Mouse (Mus musculus): ENCODE measurements around the gene Ptprd. TPM values are rescaled to one million over a fixed set of nuclear protein-coding genes. Genes with fewer than 3 reads are reported as not detected.

Gene Ptprd
- polyA plus RNA-seq, 1 experiment from 2014 or later = 14.3 TPM

- no peak overlapping the region for H3K27ac ChIP-seq (ENCODE audit: poor library complexity, severe bottlenecking)
- H3K27me3 ChIP-seq (replicated peaks) = no peaks in the 10 kb centered on the region
- H3K9ac ChIP-seq = no peak overlapping the region
- peaks cover 14% of the 10 kb centered on the region; the same call in 1 of the 2 replicates for H3K4me1 ChIP-seq (replicated peaks)
- H3K36me3 ChIP-seq = no peaks in the 10 kb centered on the region
- no peak overlapping the region for H3K4me3 ChIP-seq
- H3K4me2 ChIP-seq = no peak overlapping the region
- H3K9me3 ChIP-seq (replicated peaks) = no peaks in the 10 kb centered on the region
- 53% methylated on average over 2 of the region's 2 CpGs for WGBS
- ATAC-seq (ENCODE audit: insufficient number of reproducible peaks, low FRiP score) = no peak
These were observed 1952.1 kb downstream of the Ptprd start for GRCm38 (mm10) chr4:76259636-76260035.

- H3K9ac ChIP-seq = no peak overlapping the region
- no peak overlapping the region for H3K4me2 ChIP-seq
- peaks cover 3% of the 10 kb centered on the region; the same call in 1 of the 2 replicates for H3K36me3 ChIP-seq
- no peak overlapping the region for H3K4me3 ChIP-seq
- ATAC-seq (ENCODE audit: insufficient number of reproducible peaks, low FRiP score) = no peak
- WGBS = 75% methylated on average over 6 of the region's 6 CpGs
- peaks cover 6% of the 10 kb centered on the region for H3K4me1 ChIP-seq (replicated peaks)
- H3K27me3 ChIP-seq (replicated peaks) = no peaks in the 10 kb centered on the region
- H3K27ac ChIP-seq (ENCODE audit: poor library complexity, severe bottlenecking) = no peak overlapping the region
- H3K9me3 ChIP-seq (replicated peaks) = no peaks in the 10 kb centered on the region
These were observed 1967.4 kb downstream of the Ptprd start for GRCm38 (mm10) chr4:76244371-76244770.

- H3K4me1 ChIP-seq (replicated peaks) = peaks cover 15% of the 10 kb centered on the region
- H3K27me3 ChIP-seq (replicated peaks) = no peaks in the 10 kb centered on the region
- H3K27ac ChIP-seq (ENCODE audit: poor library complexity, severe bottlenecking) = no peak overlapping the region
- H3K36me3 ChIP-seq = peaks cover 3% of the 10 kb centered on the region; the same call in 1 of the 2 replicates
- no peak for ATAC-seq (ENCODE audit: insufficient number of reproducible peaks, low FRiP score)
- no peak overlapping the region for H3K4me3 ChIP-seq
- H3K9me3 ChIP-seq (replicated peaks) = no peaks in the 10 kb centered on the region
- H3K9ac ChIP-seq = no peak overlapping the region
- no peak overlapping the region for H3K4me2 ChIP-seq
These were observed 1970.2 kb downstream of the Ptprd start for GRCm38 (mm10) chr4:76241542-76241941.

- no peak overlapping the region for H3K4me2 ChIP-seq
- no peak overlapping the region for H3K9ac ChIP-seq
- no peaks in the 10 kb centered on the region for H3K9me3 ChIP-seq (replicated peaks)
- peaks cover 3% of the 10 kb centered on the region; the same call in 1 of the 2 replicates for H3K36me3 ChIP-seq
- peaks cover 15% of the 10 kb centered on the region for H3K4me1 ChIP-seq (replicated peaks)
- WGBS = 42% methylated on average over 3 of the region's 3 CpGs
- H3K27ac ChIP-seq (ENCODE audit: poor library complexity, severe bottlenecking) = no peak overlapping the region
- ATAC-seq (ENCODE audit: insufficient number of reproducible peaks, low FRiP score) = no peak
- no peak overlapping the region for H3K4me3 ChIP-seq
- H3K27me3 ChIP-seq (replicated peaks) = no peaks in the 10 kb centered on the region
These were observed 1970.6 kb downstream of the Ptprd start for GRCm38 (mm10) chr4:76241140-76241539.

- Histone ChIP-seq H3K36me3 (no peaks in the 10 kb centered on the region), H3K9me3 (replicated peaks) (no peaks in the 10 kb centered on the region), H3K27me3 (replicated peaks) (no peaks in the 10 kb centered on the region), H3K4me2 (no peak overlapping the region), H3K9ac (no peak overlapping the region), H3K27ac (ENCODE audit: poor library complexity, severe bottlenecking) (no peak overlapping the region), H3K4me1 (replicated peaks) (peaks cover 15% of the 10 kb centered on the region), H3K4me3 (no peak overlapping the region)
- ATAC-seq (ENCODE audit: insufficient number of reproducible peaks, low FRiP score) = no peak
- WGBS = 79% methylated on average over 5 of the region's 5 CpGs
These were observed 1972.7 kb downstream of the Ptprd start for GRCm38 (mm10) chr4:76239063-76239462.

- Histone ChIP-seq H3K36me3 (no peaks in the 10 kb centered on the region), H3K4me2 (no peak overlapping the region), H3K27ac (ENCODE audit: poor library complexity, severe bottlenecking) (no peak overlapping the region), H3K4me1 (replicated peaks) (peaks cover 15% of the 10 kb centered on the region), H3K9ac (no peak overlapping the region), H3K4me3 (no peak overlapping the region), H3K9me3 (replicated peaks) (no peaks in the 10 kb centered on the region), H3K27me3 (replicated peaks) (no peaks in the 10 kb centered on the region)
- no peak for ATAC-seq (ENCODE audit: insufficient number of reproducible peaks, low FRiP score)
- 56% methylated on average over 5 of the region's 5 CpGs for WGBS
These were observed 1973.2 kb downstream of the Ptprd start for GRCm38 (mm10) chr4:76238577-76238976.

- H3K4me2 ChIP-seq = no peak overlapping the region
- H3K27me3 ChIP-seq (replicated peaks) = no peaks in the 10 kb centered on the region
- H3K36me3 ChIP-seq = 0 out of 2 replicates have a peak, but pooled peaks cover 4% of the 10 kb centered on the region
- no peak overlapping the region for H3K9ac ChIP-seq
- H3K4me3 ChIP-seq = no peak overlapping the region
- 81% methylated on average over 1 of the region's 1 CpGs for WGBS
- H3K27ac ChIP-seq (ENCODE audit: poor library complexity, severe bottlenecking) = no peak overlapping the region
- ATAC-seq (ENCODE audit: insufficient number of reproducible peaks, low FRiP score) = no peak
- H3K9me3 ChIP-seq (replicated peaks) = no peaks in the 10 kb centered on the region
- peaks cover 15% of the 10 kb centered on the region for H3K4me1 ChIP-seq (replicated peaks)
These were observed 1973.9 kb downstream of the Ptprd start for GRCm38 (mm10) chr4:76237827-76238226.

- 81% methylated on average over 3 of the region's 3 CpGs for WGBS
- no peak for ATAC-seq (ENCODE audit: insufficient number of reproducible peaks, low FRiP score)
- no peaks in the 10 kb centered on the region for H3K36me3 ChIP-seq
- no peak overlapping the region for H3K27ac ChIP-seq (ENCODE audit: poor library complexity, severe bottlenecking)
- H3K4me2 ChIP-seq = no peak overlapping the region
- no peaks in the 10 kb centered on the region for H3K27me3 ChIP-seq (replicated peaks)
- H3K9me3 ChIP-seq (replicated peaks) = no peaks in the 10 kb centered on the region
- H3K4me1 ChIP-seq (replicated peaks) = no peaks in the 10 kb centered on the region
- H3K4me3 ChIP-seq = no peak overlapping the region
- H3K9ac ChIP-seq = no peak overlapping the region
These were observed 1988.0 kb downstream of the Ptprd start for GRCm38 (mm10) chr4:76223720-76224119.

- Histone ChIP-seq H3K4me2 (no peak overlapping the region), H3K4me3 (no peak overlapping the region), H3K36me3 (no peaks in the 10 kb centered on the region), H3K27me3 (replicated peaks) (no peaks in the 10 kb centered on the region), H3K4me1 (replicated peaks) (no peaks in the 10 kb centered on the region), H3K27ac (ENCODE audit: poor library complexity, severe bottlenecking) (no peak overlapping the region), H3K9ac (no peak overlapping the region), H3K9me3 (replicated peaks) (no peaks in the 10 kb centered on the region)
- ATAC-seq (ENCODE audit: insufficient number of reproducible peaks, low FRiP score) = no peak
- 68% methylated on average over 2 of the region's 2 CpGs for WGBS
These were observed 1989.2 kb downstream of the Ptprd start for GRCm38 (mm10) chr4:76222520-76222919.

- Histone ChIP-seq H3K27me3 (replicated peaks) (no peaks in the 10 kb centered on the region), H3K4me1 (replicated peaks) (no peaks in the 10 kb centered on the region), H3K36me3 (no peaks in the 10 kb centered on the region), H3K4me2 (no peak overlapping the region), H3K4me3 (no peak overlapping the region), H3K27ac (ENCODE audit: poor library complexity, severe bottlenecking) (no peak overlapping the region), H3K9ac (no peak overlapping the region), H3K9me3 (replicated peaks) (no peaks in the 10 kb centered on the region)
- 81% methylated on average over 1 of the region's 1 CpGs for WGBS
- ATAC-seq (ENCODE audit: insufficient number of reproducible peaks, low FRiP score) = no peak
These were observed 1993.7 kb downstream of the Ptprd start for GRCm38 (mm10) chr4:76218065-76218464.

GRCm38 (mm10) chr4:76215141-76215540 is 1996.6 kb downstream of the Ptprd start:
- H3K36me3 ChIP-seq = no peaks in the 10 kb centered on the region
- WGBS = 88% methylated on average over 1 of the region's 1 CpGs
- H3K4me3 ChIP-seq = no peak overlapping the region
- ATAC-seq (ENCODE audit: insufficient number of reproducible peaks, low FRiP score) = no peak
- H3K4me2 ChIP-seq = no peak overlapping the region
- no peaks in the 10 kb centered on the region for H3K4me1 ChIP-seq (replicated peaks)
- H3K27ac ChIP-seq (ENCODE audit: poor library complexity, severe bottlenecking) = no peak overlapping the region
- no peak overlapping the region for H3K9ac ChIP-seq
- no peaks in the 10 kb centered on the region for H3K9me3 ChIP-seq (replicated peaks)
- no peaks in the 10 kb centered on the region for H3K27me3 ChIP-seq (replicated peaks)

GRCm38 (mm10) chr4:76199321-76199720 is 2012.4 kb downstream of the Ptprd start:
- no peak overlapping the region for H3K27ac ChIP-seq (ENCODE audit: poor library complexity, severe bottlenecking)
- no peak for ATAC-seq (ENCODE audit: insufficient number of reproducible peaks, low FRiP score)

More at GRCm38 (mm10) chr4:76199321-76199720, 2012.4 kb downstream of the Ptprd start:
- Histone ChIP-seq H3K9me3 (replicated peaks) (no peaks in the 10 kb centered on the region), H3K4me3 (no peak overlapping the region), H3K4me2 (no peak overlapping the region), H3K36me3 (no peaks in the 10 kb centered on the region), H3K4me1 (replicated peaks) (peaks cover 6% of the 10 kb centered on the region), H3K9ac (no peak overlapping the region), H3K27me3 (replicated peaks) (no peaks in the 10 kb centered on the region)
- 38% methylated on average over 1 of the region's 1 CpGs for WGBS

All from heart, embryonic 12.5 days (tissue).